8 mouse cellular contexts compared by ENCODE assay signal in genomic region chr13:3670039-3670438, GRCm38 (mm10). TPM values are rescaled to one million over a fixed set of nuclear protein-coding genes. Genes with fewer than 3 reads are reported as not detected.
DNase-seq lines count a peak whose midpoint lies in the region; ATAC-seq lines count a peak whose summit lies in the region.

No protein-coding gene starts in this region.

- no peak overlapping the region for H3K9ac ChIP-seq in forebrain, embryonic 14.5 days (ENCODE audit: low read length)
- no peak overlapping the region for H3K9ac ChIP-seq in embryonic facial prominence, embryonic 11.5 days (replicated peaks; ENCODE audit: low read length)
- no peak overlapping the region for H3K9ac ChIP-seq in liver, embryonic 16.5 days (ENCODE audit: low read depth, low read length)
- H3K9ac ChIP-seq in midbrain, embryonic 15.5 days, result no peak overlapping the region

- peak; percentile 26 for DNase-seq in forebrain, embryonic 10.5 days (ENCODE audit: extremely low spot score, low spot score)
- no peak for DNase-seq in forebrain, embryonic 14.5 days (ENCODE audit: low spot score)
- DNase-seq in embryonic facial prominence, embryonic 11.5 days (ENCODE audit: low spot score), result peak; percentile 68
- DNase-seq in kidney, adult 18-20 months, result peak; percentile 71
- DNase-seq in layer of hippocampus, adult 9-10 months (ENCODE audit: low spot score), result no peak
- no peak for DNase-seq in spleen, postnatal 36 days (ENCODE audit: low spot score in 2 of 2)

- no peak for ATAC-seq in forebrain, embryonic 14.5 days
- no peak for ATAC-seq in embryonic facial prominence, embryonic 11.5 days (replicated peaks; ENCODE audit: insufficient number of reproducible peaks, low FRiP score, low TSS enrichment, low read depth)
- ATAC-seq in liver, embryonic 16.5 days (ENCODE audit: low read depth), result peak; percentile 82
- no peak for ATAC-seq in midbrain, embryonic 15.5 days (replicated peaks)

- WGBS in forebrain, embryonic 10.5 days, result 58% methylated on average over 1 of the region's 1 CpGs
- WGBS in forebrain, embryonic 14.5 days, result 76% methylated on average over 1 of the region's 1 CpGs
- WGBS in embryonic facial prominence, embryonic 11.5 days, result 20% methylated on average over 1 of the region's 1 CpGs
- 33% methylated on average over 1 of the region's 1 CpGs for WGBS in liver, embryonic 16.5 days (ENCODE audit: insufficient replicate concordance)
- WGBS in midbrain, embryonic 15.5 days, result 79% methylated on average over 1 of the region's 1 CpGs

- no peak overlapping the region for H3K4me2 ChIP-seq in forebrain, embryonic 14.5 days (ENCODE audit: low read length)
- H3K4me2 ChIP-seq in embryonic facial prominence, embryonic 11.5 days (ENCODE audit: low read depth, low read length), result no peak overlapping the region
- no peak overlapping the region for H3K4me2 ChIP-seq in liver, embryonic 16.5 days (ENCODE audit: low read depth, low read length)
- no peak overlapping the region for H3K4me2 ChIP-seq in midbrain, embryonic 15.5 days

- no peaks in the 10 kb centered on the region for H3K36me3 ChIP-seq in forebrain, embryonic 10.5 days (replicated peaks)
- no peaks in the 10 kb centered on the region for H3K36me3 ChIP-seq in forebrain, embryonic 14.5 days (ENCODE audit: control insufficient read depth, insufficient read depth, low read length)
- no peaks in the 10 kb centered on the region for H3K36me3 ChIP-seq in embryonic facial prominence, embryonic 11.5 days (replicated peaks; ENCODE audit: control insufficient read depth, insufficient read depth, low read depth, low read length)
- no peaks in the 10 kb centered on the region for H3K36me3 ChIP-seq in liver, embryonic 16.5 days (ENCODE audit: control insufficient read depth, insufficient read depth)
- no peaks in the 10 kb centered on the region for H3K36me3 ChIP-seq in midbrain, embryonic 15.5 days (replicated peaks)

- 0 out of 2 replicates have a peak overlapping the region, but pooled peaks have one; percentile 9 for H3K27ac ChIP-seq in forebrain, embryonic 10.5 days
- no peak overlapping the region for H3K27ac ChIP-seq in forebrain, embryonic 14.5 days (ENCODE audit: low read depth, low read length)
- H3K27ac ChIP-seq in embryonic facial prominence, embryonic 11.5 days (replicated peaks; ENCODE audit: low read depth, low read length), result no peak overlapping the region
- peak overlapping the region; percentile 66 for H3K27ac ChIP-seq in liver, embryonic 16.5 days (ENCODE audit: low read length)
- no peak overlapping the region for H3K27ac ChIP-seq in midbrain, embryonic 15.5 days

- H3K27me3 ChIP-seq in forebrain, embryonic 10.5 days (ENCODE audit: poor library complexity, severe bottlenecking), result no peaks in the 10 kb centered on the region
- H3K27me3 ChIP-seq in forebrain, embryonic 14.5 days (replicated peaks; ENCODE audit: control insufficient read depth, insufficient read depth, low read length), result no peaks in the 10 kb centered on the region
- no peaks in the 10 kb centered on the region for H3K27me3 ChIP-seq in embryonic facial prominence, embryonic 11.5 days (ENCODE audit: control insufficient read depth, insufficient read depth, low read length)
- H3K27me3 ChIP-seq in liver, embryonic 16.5 days (ENCODE audit: control insufficient read depth, insufficient read depth, low read depth, low read length), result no peaks in the 10 kb centered on the region
- H3K27me3 ChIP-seq in midbrain, embryonic 15.5 days (replicated peaks), result no peaks in the 10 kb centered on the region

- H3K9me3 ChIP-seq in forebrain, embryonic 10.5 days, result no peaks in the 10 kb centered on the region
- no peaks in the 10 kb centered on the region for H3K9me3 ChIP-seq in forebrain, embryonic 14.5 days (replicated peaks; ENCODE audit: control insufficient read depth, low read length)
- H3K9me3 ChIP-seq in embryonic facial prominence, embryonic 11.5 days (replicated peaks; ENCODE audit: control insufficient read depth, low read length), result no peaks in the 10 kb centered on the region
- H3K9me3 ChIP-seq in liver, embryonic 16.5 days (replicated peaks; ENCODE audit: control insufficient read depth, low read length), result no peaks in the 10 kb centered on the region
- H3K9me3 ChIP-seq in midbrain, embryonic 15.5 days, result no peaks in the 10 kb centered on the region

- H3K4me3 ChIP-seq in forebrain, embryonic 10.5 days, result no peak overlapping the region
- no peak overlapping the region for H3K4me3 ChIP-seq in forebrain, embryonic 14.5 days (ENCODE audit: low read depth, low read length)
- no peak overlapping the region for H3K4me3 ChIP-seq in embryonic facial prominence, embryonic 11.5 days (ENCODE audit: low read depth, low read length)
- no peak overlapping the region for H3K4me3 ChIP-seq in liver, embryonic 16.5 days (ENCODE audit: low read depth, low read length)
- no peak overlapping the region for H3K4me3 ChIP-seq in midbrain, embryonic 15.5 days

- peaks cover 3% of the 10 kb centered on the region; the same call in 1 of the 2 replicates for H3K4me1 ChIP-seq in forebrain, embryonic 10.5 days
- H3K4me1 ChIP-seq in forebrain, embryonic 14.5 days (ENCODE audit: control insufficient read depth, insufficient read depth, low read length), result no peaks in the 10 kb centered on the region
- no peaks in the 10 kb centered on the region for H3K4me1 ChIP-seq in embryonic facial prominence, embryonic 11.5 days (ENCODE audit: control insufficient read depth, insufficient read depth, low read length)
- H3K4me1 ChIP-seq in liver, embryonic 16.5 days (ENCODE audit: control insufficient read depth, low read depth, low read length), result peaks cover 4% of the 10 kb centered on the region; the same call in 1 of the 2 replicates
- H3K4me1 ChIP-seq in midbrain, embryonic 15.5 days, result no peaks in the 10 kb centered on the region

RNA-seq across cellular contexts. Expression of gene Asb13, which starts 36.2 kb away (rescaled TPM):
- polyA plus RNA-seq in forebrain, embryonic 10.5 days (2016; fragmentation: Nextera tagmentation; extraction: Ambion mirVana), result 15.7 and 16.9 TPM in 2 replicates
- polyA plus RNA-seq in forebrain, embryonic 14.5 days (2014; fragmentation: Nextera tagmentation; extraction: Ambion mirVana), result 6.0 and 6.6 TPM in 2 replicates
- 8.5 and 9.6 TPM in 2 replicates for polyA plus RNA-seq in embryonic facial prominence, embryonic 11.5 days (2014; fragmentation: Nextera tagmentation; extraction: Ambion mirVana)
- polyA plus RNA-seq in liver, embryonic 16.5 days (2015; fragmentation: Nextera tagmentation; extraction: Ambion mirVana), result 3.8 and 5.3 TPM in 2 replicates
- polyA plus RNA-seq in midbrain, embryonic 15.5 days (2015; fragmentation: Nextera tagmentation; extraction: Ambion mirVana), result 20.8 TPM in 2 replicates

RNA-seq across cellular contexts. Expression of gene Fam208b, which starts 59.1 kb away (rescaled TPM):
- 20.9 and 24.4 TPM in 2 replicates for polyA plus RNA-seq in forebrain, embryonic 10.5 days (2016; fragmentation: Nextera tagmentation; extraction: Ambion mirVana)
- 18.2 and 25.8 TPM in 2 replicates for polyA plus RNA-seq in forebrain, embryonic 14.5 days (2014; fragmentation: Nextera tagmentation; extraction: Ambion mirVana)
- polyA plus RNA-seq in embryonic facial prominence, embryonic 11.5 days (2014; fragmentation: Nextera tagmentation; extraction: Ambion mirVana), result 29.1 and 30.4 TPM in 2 replicates
- 2.9 and 3.2 TPM in 2 replicates for polyA plus RNA-seq in liver, embryonic 16.5 days (2015; fragmentation: Nextera tagmentation; extraction: Ambion mirVana)
- 18.5 and 19.3 TPM in 2 replicates for polyA plus RNA-seq in midbrain, embryonic 15.5 days (2015; fragmentation: Nextera tagmentation; extraction: Ambion mirVana)

Comparison
In these comparisons a context has a peak if more than half of its experiments do, and no peak if none do; other contexts are left out.
1. DNase-seq: peak in forebrain, embryonic 10.5 days (single experiment), embryonic facial prominence, embryonic 11.5 days (single experiment) and kidney, adult 18-20 months (single experiment); none in forebrain, embryonic 14.5 days (single experiment), layer of hippocampus, adult 9-10 months (single experiment) and spleen, postnatal 36 days (0 of 2).
2. H3K27ac ChIP-seq: peak in forebrain, embryonic 10.5 days (single experiment) and liver, embryonic 16.5 days (single experiment); none in forebrain, embryonic 14.5 days (single experiment), embryonic facial prominence, embryonic 11.5 days (single experiment) and midbrain, embryonic 15.5 days (single experiment).